Mouse (Mus musculus): ENCODE data around the gene Ern2.
A peak's percentile ranks its signal among the peaks of the same experiment; 100 is the strongest.

Gene Ern2

GRCm38 (mm10) chr7:122186043-122186442 lies at the start of gene Ern2:
Ern2 (minus strand) TSS chr7:122186207.
- no peak for DNase-seq

GRCm38 (mm10) chr7:122230866-122231265 lies 44.9 kb upstream of the Ern2 start:
- no peak for DNase-seq

- DNase-seq, result no peak
These were observed 43.9 kb upstream of the Ern2 start for GRCm38 (mm10) chr7:122229916-122230315.

GRCm38 (mm10) chr7:122229306-122229705 lies 43.3 kb upstream of the Ern2 start:
- DNase-seq, result no peak

- no peak for DNase-seq
These were observed 40.7 kb upstream of the Ern2 start for GRCm38 (mm10) chr7:122226744-122227143.

- DNase-seq, result no peak
These were observed 40.2 kb upstream of the Ern2 start for GRCm38 (mm10) chr7:122226020-122226742.

GRCm38 (mm10) chr7:122219315-122219801 lies 33.4 kb upstream of the Ern2 start, which contains the start of gene Chp2:
Chp2 (plus strand) TSS chr7:122219496.
- peak; percentile 77 for DNase-seq

GRCm38 (mm10) chr7:122208276-122209021 lies 22.4 kb upstream of the Ern2 start:
- peak; percentile 70 for DNase-seq

- DNase-seq, result no peak
These were observed 20.1 kb upstream of the Ern2 start for GRCm38 (mm10) chr7:122206121-122206520.

- DNase-seq, result no peak
These were observed 17.9 kb upstream of the Ern2 start for GRCm38 (mm10) chr7:122203936-122204335.

GRCm38 (mm10) chr7:122199296-122199695 lies 13.3 kb upstream of the Ern2 start:
- DNase-seq, result peak; percentile 53

GRCm38 (mm10) chr7:122197306-122197705 lies 11.3 kb upstream of the Ern2 start:
- DNase-seq, result peak; percentile 63

- DNase-seq, result no peak
These were observed 10.8 kb upstream of the Ern2 start for GRCm38 (mm10) chr7:122196771-122197170.

- DNase-seq, result no peak
These were observed 7.9 kb upstream of the Ern2 start for GRCm38 (mm10) chr7:122193919-122194318.

GRCm38 (mm10) chr7:122191097-122191496 lies 5.1 kb upstream of the Ern2 start:
- no peak for DNase-seq

GRCm38 (mm10) chr7:122189484-122189883 lies 3.5 kb upstream of the Ern2 start:
- peak; percentile 56 for DNase-seq

- DNase-seq, result no peak
These were observed 1.4 kb downstream of the Ern2 start for GRCm38 (mm10) chr7:122184569-122184968.

- no peak for DNase-seq
These were observed 5.3 kb downstream of the Ern2 start for GRCm38 (mm10) chr7:122180720-122181119.

GRCm38 (mm10) chr7:122171613-122172012 lies 14.4 kb downstream of the Ern2 start:
- no peak for DNase-seq

GRCm38 (mm10) chr7:122170705-122171104 lies 15.3 kb downstream of the Ern2 start:
- DNase-seq, result no peak

- no peak for DNase-seq
These were observed 18.8 kb downstream of the Ern2 start for GRCm38 (mm10) chr7:122167203-122167602.

GRCm38 (mm10) chr7:122163766-122164165 lies 22.2 kb downstream of the Ern2 start:
- DNase-seq, result no peak

GRCm38 (mm10) chr7:122160037-122160436 lies 26.0 kb downstream of the Ern2 start:
- no peak for DNase-seq
